Mouse (Mus musculus) testis, adult 2 months (tissue): ENCODE data around the gene Ikbip. TPM values are rescaled to one million over a fixed set of nuclear protein-coding genes. Genes with fewer than 3 reads are reported as not detected.

Experiments
- H3K27ac ChIP-seq: fragments of 200-500 bp; 2 replicates; pipeline ENCODE4 v1.5.1; 2012; ENCODE audit warnings: low read depth, low read length; ENCODE audit not compliant: control insufficient read depth, insufficient read depth
- H3K27me3 ChIP-seq: fragments of 200-500 bp; 2 replicates; pipeline ENCODE4 v1.6.1; 2012; ENCODE audit warnings: mild to moderate bottlenecking, low read length, moderate library complexity; ENCODE audit not compliant: control insufficient read depth, insufficient read depth
- H3K36me3 ChIP-seq: fragments of 200-500 bp; 2 replicates; pipeline ENCODE4 v1.6.1; 2012; ENCODE audit warnings: mild to moderate bottlenecking, low read length; ENCODE audit not compliant: control insufficient read depth, insufficient read depth
- H3K4me1 ChIP-seq: fragments of 200-500 bp; 2 replicates; pipeline ENCODE4 v1.6.1; 2012; ENCODE audit warnings: low read length; ENCODE audit not compliant: control insufficient read depth, insufficient read depth
- H3K4me3 ChIP-seq: fragments of 200-500 bp; 2 replicates; pipeline ENCODE4 v1.5.1; 2012; ENCODE audit warnings: low read depth, mild to moderate bottlenecking, low read length, moderate library complexity, mixed read lengths; ENCODE audit not compliant: control insufficient read depth
- CTCF ChIP-seq: fragments of 200-500 bp; IDR thresholded peaks from 2 replicates; pipeline ENCODE4 v1.5.1; 2012; ENCODE audit warnings: low read depth, mild to moderate bottlenecking, inconsistent platforms, low read length, moderate library complexity; ENCODE audit not compliant: control insufficient read depth, insufficient read depth, insufficient replicate concordance
- POLR2A ChIP-seq: fragments of 200-500 bp; IDR thresholded peaks from 2 replicates; pipeline ENCODE4 v1.6.1; 2012; ENCODE audit warnings: low read depth, mild to moderate bottlenecking, inconsistent platforms, low read length, moderate library complexity; ENCODE audit not compliant: control insufficient read depth
- polyA plus RNA-seq: library from polyadenylated mRNA; depleted of rRNA; stranded (reverse); fragments of >200 nt; gene quantifications from 2 replicates; pipeline ENCODE4 v1.2.3, GENCODE M21; 2012

The Ikbip gene
- polyA plus RNA-seq, 1 experiment = 1.5 TPM

- H3K4me1 ChIP-seq = peaks cover 2% of the 10 kb centered on the region; the same call in 1 of the 2 replicates
- no peak overlapping the region for H3K27ac ChIP-seq
- no peaks in the 10 kb centered on the region for H3K36me3 ChIP-seq
- H3K27me3 ChIP-seq = no peaks in the 10 kb centered on the region
- no peak overlapping the region for H3K4me3 ChIP-seq
- no peak for TF ChIP-seq CTCF
- no peak for TF ChIP-seq POLR2A
These were observed 17.4 kb downstream of the Ikbip start for GRCm38 (mm10) chr10:91100101-91100500.

- Histone ChIP-seq H3K4me1 (peaks cover 2% of the 10 kb centered on the region; the same call in 1 of the 2 replicates), H3K36me3 (no peaks in the 10 kb centered on the region), H3K4me3 (peak overlapping the region; percentile 65), H3K27ac (no peak overlapping the region), H3K27me3 (no peaks in the 10 kb centered on the region)
- TF ChIP-seq CTCF (no peak), POLR2A (no peak)
These were observed 19.2 kb downstream of the Ikbip start for GRCm38 (mm10) chr10:91101936-91102335.

- Histone ChIP-seq H3K4me1 (peaks cover 2% of the 10 kb centered on the region; the same call in 1 of the 2 replicates), H3K36me3 (no peaks in the 10 kb centered on the region), H3K27ac (no peak overlapping the region), H3K27me3 (no peaks in the 10 kb centered on the region), H3K4me3 (no peak overlapping the region)
- TF ChIP-seq CTCF (no peak), POLR2A (no peak)
These were observed 20.3 kb downstream of the Ikbip start for GRCm38 (mm10) chr10:91102799-91103590.

GRCm38 (mm10) chr10:91105981-91106380, 23.2 kb downstream of the Ikbip start:
- Histone ChIP-seq H3K4me3 (no peak overlapping the region), H3K27me3 (no peaks in the 10 kb centered on the region), H3K4me1 (peaks cover 2% of the 10 kb centered on the region; the same call in 1 of the 2 replicates), H3K36me3 (no peaks in the 10 kb centered on the region), H3K27ac (no peak overlapping the region)
- no peak for TF ChIP-seq CTCF
- TF ChIP-seq POLR2A = no peak

GRCm38 (mm10) chr10:91109841-91110240, 27.1 kb downstream of the Ikbip start:
- H3K27me3 ChIP-seq = no peaks in the 10 kb centered on the region
- no peaks in the 10 kb centered on the region for H3K4me1 ChIP-seq
- TF ChIP-seq POLR2A = no peak
- TF ChIP-seq CTCF = no peak

GRCm38 (mm10) chr10:91116958-91117357, 34.2 kb downstream of the Ikbip start:
- no peak for TF ChIP-seq CTCF
- no peak for TF ChIP-seq POLR2A
- Histone ChIP-seq H3K4me1 (no peaks in the 10 kb centered on the region), H3K36me3 (peaks cover 4% of the 10 kb centered on the region), H3K4me3 (no peak overlapping the region), H3K27ac (no peak overlapping the region), H3K27me3 (no peaks in the 10 kb centered on the region)

More at GRCm38 (mm10) chr10:91109841-91110240, 27.1 kb downstream of the Ikbip start:
- H3K36me3 ChIP-seq = no peaks in the 10 kb centered on the region
- H3K27ac ChIP-seq = no peak overlapping the region
- H3K4me3 ChIP-seq = no peak overlapping the region

- Histone ChIP-seq H3K36me3 (peaks cover 3% of the 10 kb centered on the region), H3K27me3 (no peaks in the 10 kb centered on the region), H3K27ac (no peak overlapping the region), H3K4me1 (no peaks in the 10 kb centered on the region; the same call in 1 of the 2 replicates), H3K4me3 (peak overlapping the region; percentile 93; the same call in 1 of the 2 replicates)
- no peak for TF ChIP-seq POLR2A
- no peak for TF ChIP-seq CTCF
These were observed 39.9 kb downstream of the Ikbip start for GRCm38 (mm10) chr10:91122646-91123045.
